Mouse (Mus musculus) G1E (cell line): Measurements from ENCODE around the gene Clic5. TPM values are rescaled to one million over a fixed set of nuclear protein-coding genes. Genes with fewer than 3 reads are reported as not detected.

Experiments
- ATAC-seq: 2 replicates; pipeline ENCODE4 v1.8.0; 2016; ENCODE audit warnings: mild to moderate bottlenecking; ENCODE audit not compliant: insufficient number of reproducible peaks, poor library complexity, low FRiP score, severe bottlenecking; ENCODE audit errors: extremely low read depth
- DNase-seq: peaks from one replicate; pipeline ENCODE4 v3.0.0; 2012; ENCODE audit warnings: low spot score
- H3K27me3 ChIP-seq: 2 replicates; pipeline ENCODE4 v1.6.1; 2012; ENCODE audit warnings: mild to moderate bottlenecking, low read length, inconsistent platforms; ENCODE audit not compliant: insufficient read depth
- H3K36me3 ChIP-seq: replicated peaks from 2 replicates; pipeline ENCODE3; 2012; ENCODE audit warnings: mild to moderate bottlenecking, inconsistent platforms
- H3K4me1 ChIP-seq: 2 replicates; pipeline ENCODE4 v1.6.1; 2012; ENCODE audit warnings: low read depth, low read length, inconsistent platforms, mixed read lengths; ENCODE audit not compliant: insufficient read depth
- H3K4me3 ChIP-seq: 2 replicates; pipeline ENCODE4 v1.5.1; 2012; ENCODE audit warnings: low read depth, mild to moderate bottlenecking, inconsistent platforms, low read length, moderate library complexity, mixed read lengths
- H3K9me3 ChIP-seq: replicated peaks from 2 replicates; pipeline ENCODE4 v1.6.1; 2012; ENCODE audit warnings: inconsistent platforms
- CTCF ChIP-seq: IDR thresholded peaks from 2 replicates; pipeline ENCODE4 v1.5.1; 2012; ENCODE audit warnings: low read depth, low read length, inconsistent platforms, mixed read lengths
- GATA1 ChIP-seq: IDR thresholded peaks from 2 replicates; pipeline ENCODE4 v1.6.1; 2012; ENCODE audit warnings: borderline replicate concordance, low read length, inconsistent platforms, mixed read lengths
- GATA2 ChIP-seq: IDR thresholded peaks from 2 replicates; pipeline ENCODE4 v1.6.1; 2012; ENCODE audit warnings: low read depth, low read length, inconsistent platforms, borderline replicate concordance
- POLR2AphosphoS5 ChIP-seq: IDR thresholded peaks from 2 replicates; pipeline ENCODE4 v1.6.1; 2012; ENCODE audit warnings: low read depth, low read length, inconsistent platforms; ENCODE audit not compliant: insufficient replicate concordance
- TAL1 ChIP-seq: conservative IDR thresholded peaks from 2 replicates; pipeline ENCODE4 v1.6.1; 2012; ENCODE audit warnings: low read depth, low read length, inconsistent platforms, mixed read lengths
- polyA plus RNA-seq: library from polyadenylated mRNA; stranded (reverse); fragments of >175 nt; gene quantifications from 2 replicates; pipeline ENCODE4 v1.2.3, GENCODE M21; 2012
- total RNA-seq, 2 experiments: library from RNA; stranded (forward) in 1 of 2; stranded (reverse) in 1 of 2; fragments of 200-1000 nt in 1 of 2; fragments of >200 nt in 1 of 2; fragmentation: Nextera tagmentation in 1 of 2; gene quantifications; 2 replicates each; pipeline ENCODE4 v1.2.3; 2014 to 2017

Gene Clic5
- total and polyA plus RNA-seq, 3 experiments = 0.27 TPM; not detected in 2

DNA sequence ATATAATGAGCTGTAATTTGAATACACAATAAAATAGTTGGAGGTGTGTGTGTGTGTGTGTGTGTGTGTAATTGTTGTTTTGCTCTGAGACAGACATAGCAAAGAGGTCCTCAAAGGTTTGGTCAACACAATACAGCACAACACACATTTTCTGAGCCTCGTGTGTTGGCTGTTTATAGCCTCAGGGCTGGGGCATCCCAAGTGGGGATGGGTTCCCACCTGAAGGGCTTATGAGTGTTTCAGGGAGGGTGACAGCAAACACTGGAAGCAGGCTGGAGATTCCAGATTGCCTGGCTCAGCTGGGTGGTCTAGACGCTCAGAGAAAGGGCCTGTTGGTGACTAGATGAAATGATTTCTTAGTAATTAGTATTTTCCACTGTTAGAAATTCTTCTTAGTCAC is 33.2 kb upstream of the Clic5 start:
- H3K27me3 ChIP-seq = no peaks in the 10 kb centered on the region
- H3K4me3 ChIP-seq = no peak overlapping the region
- H3K4me1 ChIP-seq = no peaks in the 10 kb centered on the region
- peaks cover 54% of the 10 kb centered on the region for H3K9me3 ChIP-seq
- H3K36me3 ChIP-seq = no peaks in the 10 kb centered on the region
- TF ChIP-seq TAL1 = no peak
- no peak for TF ChIP-seq POLR2AphosphoS5
- TF ChIP-seq GATA1 = no peak
- no peak for TF ChIP-seq GATA2
- no peak for TF ChIP-seq CTCF
- DNase-seq (no peak), ATAC-seq (no peak)

DNA sequence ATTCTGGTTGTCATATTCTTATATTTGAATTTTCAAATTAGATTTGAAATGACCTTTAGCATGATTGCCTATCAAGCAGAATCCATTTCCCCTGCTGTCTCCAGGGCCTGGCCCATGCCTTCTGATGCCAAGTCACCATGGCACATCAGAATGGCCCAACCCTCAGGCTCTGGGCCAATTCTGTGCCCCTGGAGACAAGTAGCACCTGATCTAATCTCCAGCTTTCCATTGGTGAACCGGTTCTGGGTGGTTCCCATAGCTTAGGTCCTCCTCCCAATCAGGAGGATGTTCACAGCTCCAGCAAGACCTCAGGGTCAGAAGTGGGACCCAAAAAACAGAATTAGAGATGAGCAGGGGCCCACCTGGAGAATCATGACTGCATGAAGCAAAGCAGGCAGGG is 30.2 kb upstream of the Clic5 start:
- H3K27me3 ChIP-seq = no peaks in the 10 kb centered on the region
- peaks cover 49% of the 10 kb centered on the region for H3K9me3 ChIP-seq
- no peak for DNase-seq
- TF ChIP-seq GATA2 = no peak
- no peak overlapping the region for H3K4me3 ChIP-seq
- H3K4me1 ChIP-seq = no peaks in the 10 kb centered on the region
- ATAC-seq = no peak
- no peaks in the 10 kb centered on the region for H3K36me3 ChIP-seq

DNA sequence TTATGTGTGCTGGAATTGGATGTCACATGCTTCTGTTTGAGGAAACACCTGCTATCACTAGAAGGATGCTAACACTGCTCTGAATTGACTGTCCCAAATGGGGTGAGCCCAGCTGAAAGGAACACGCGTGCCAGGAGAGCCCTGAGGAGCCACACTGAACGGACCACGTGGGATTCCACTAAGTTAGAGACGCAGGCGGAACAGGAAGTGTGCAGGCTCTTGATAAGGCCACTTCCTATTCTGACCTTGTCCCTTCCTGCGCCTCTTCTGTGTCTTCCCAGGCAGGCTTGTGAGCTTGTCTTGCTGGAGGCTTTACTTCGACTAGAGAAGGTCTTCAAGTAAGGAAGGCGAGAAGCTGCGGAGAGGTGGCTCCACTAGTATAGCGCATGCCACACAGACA is 27.9 kb upstream of the Clic5 start:
- H3K27me3 ChIP-seq = no peaks in the 10 kb centered on the region
- peaks cover 49% of the 10 kb centered on the region for H3K9me3 ChIP-seq
- H3K4me1 ChIP-seq = no peaks in the 10 kb centered on the region
- no peak for TF ChIP-seq CTCF
- no peak for TF ChIP-seq GATA1
- TF ChIP-seq GATA2 = no peak
- no peak for TF ChIP-seq POLR2AphosphoS5
- no peak for TF ChIP-seq TAL1
- ATAC-seq (no peak), DNase-seq (no peak)
- H3K36me3 ChIP-seq = no peaks in the 10 kb centered on the region
- H3K4me3 ChIP-seq = no peak overlapping the region

DNA sequence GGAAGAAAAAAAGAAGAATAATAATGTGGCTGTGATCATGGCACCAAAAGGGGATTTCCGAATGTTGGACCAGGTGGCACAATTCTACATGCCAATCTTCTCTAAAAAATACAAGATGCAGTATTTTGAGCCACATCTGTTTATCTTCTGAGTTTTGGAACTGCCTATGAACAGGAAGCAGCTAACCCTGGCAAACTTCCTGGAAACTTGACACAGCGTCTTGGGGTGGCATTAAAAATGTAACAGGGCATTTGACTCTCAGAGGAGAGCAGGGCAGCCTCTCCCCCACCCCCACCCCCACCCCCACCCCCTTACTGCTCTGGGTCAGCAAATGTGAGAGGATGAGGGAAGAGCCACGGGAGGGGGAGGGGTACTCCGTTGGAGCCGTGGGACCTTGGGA is 25.9 kb upstream of the Clic5 start:
- Histone ChIP-seq H3K27me3 (no peaks in the 10 kb centered on the region), H3K36me3 (no peaks in the 10 kb centered on the region), H3K9me3 (peaks cover 49% of the 10 kb centered on the region), H3K4me3 (no peak overlapping the region), H3K4me1 (no peaks in the 10 kb centered on the region)
- TF ChIP-seq TAL1 (no peak), GATA2 (no peak), GATA1 (no peak), POLR2AphosphoS5 (no peak), CTCF (no peak)
- no peak for ATAC-seq
- no peak for DNase-seq

DNA sequence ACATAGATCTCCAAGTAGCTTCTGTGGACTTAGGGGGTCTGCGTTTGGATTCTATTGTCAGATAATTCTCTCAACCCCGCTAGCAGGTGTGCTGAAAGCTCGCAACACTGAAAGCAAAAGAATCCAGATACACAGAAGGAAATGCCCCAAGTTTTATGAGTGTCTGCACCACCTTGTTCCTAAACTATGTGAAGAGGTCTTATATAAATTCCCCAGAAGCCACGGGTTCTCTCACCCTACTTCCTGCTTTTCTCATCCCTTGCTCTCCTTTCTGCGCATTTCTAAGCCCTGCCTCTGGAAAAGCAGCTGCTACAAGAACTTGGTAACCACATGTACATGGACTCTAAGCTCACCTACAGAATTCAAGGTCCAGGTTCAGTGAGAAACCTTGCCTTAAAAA is 25.4 kb upstream of the Clic5 start:
- ATAC-seq = no peak
- Histone ChIP-seq H3K9me3 (peaks cover 48% of the 10 kb centered on the region), H3K36me3 (no peaks in the 10 kb centered on the region), H3K4me1 (no peaks in the 10 kb centered on the region), H3K4me3 (no peak overlapping the region), H3K27me3 (no peaks in the 10 kb centered on the region)
- TF ChIP-seq POLR2AphosphoS5 (no peak), GATA2 (no peak), GATA1 (no peak), CTCF (no peak), TAL1 (no peak)
- no peak for DNase-seq

DNA sequence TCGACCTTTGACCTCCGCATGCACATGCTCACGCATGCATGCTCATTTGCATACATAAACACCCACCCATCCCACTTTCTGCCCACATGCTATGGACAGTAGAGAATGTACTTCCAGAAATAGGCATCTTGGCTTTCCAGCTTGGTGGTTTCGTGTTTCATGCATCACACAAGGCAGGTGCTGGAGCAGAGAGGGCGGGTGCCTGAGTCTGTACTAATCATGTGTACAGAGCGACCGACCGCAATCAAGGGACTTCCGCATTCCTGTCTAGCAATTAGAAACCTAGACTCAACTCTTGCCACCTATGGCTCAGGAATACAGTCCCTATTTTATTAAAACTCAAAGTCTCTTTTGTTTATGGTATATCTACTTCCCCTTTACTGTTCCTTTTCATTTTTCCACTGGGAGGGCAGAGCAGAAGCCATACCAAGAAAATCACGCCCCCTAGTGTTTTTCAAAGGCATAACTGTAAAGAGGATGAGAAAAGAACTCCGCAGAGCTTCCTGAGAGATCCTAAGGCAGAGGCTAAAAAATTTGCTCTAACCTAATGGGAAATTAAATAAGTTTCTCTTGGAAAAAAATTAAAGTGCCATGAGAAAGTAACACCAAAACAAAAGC is 22.5 kb upstream of the Clic5 start:
- DNase-seq = no peak
- TF ChIP-seq GATA2 = no peak
- TF ChIP-seq TAL1 = no peak
- TF ChIP-seq POLR2AphosphoS5 = no peak
- TF ChIP-seq GATA1 = no peak
- no peak for TF ChIP-seq CTCF
- ATAC-seq = no peak
- Histone ChIP-seq H3K27me3 (no peaks in the 10 kb centered on the region), H3K36me3 (no peaks in the 10 kb centered on the region), H3K9me3 (peaks cover 34% of the 10 kb centered on the region), H3K4me1 (no peaks in the 10 kb centered on the region), H3K4me3 (no peak overlapping the region)

DNA sequence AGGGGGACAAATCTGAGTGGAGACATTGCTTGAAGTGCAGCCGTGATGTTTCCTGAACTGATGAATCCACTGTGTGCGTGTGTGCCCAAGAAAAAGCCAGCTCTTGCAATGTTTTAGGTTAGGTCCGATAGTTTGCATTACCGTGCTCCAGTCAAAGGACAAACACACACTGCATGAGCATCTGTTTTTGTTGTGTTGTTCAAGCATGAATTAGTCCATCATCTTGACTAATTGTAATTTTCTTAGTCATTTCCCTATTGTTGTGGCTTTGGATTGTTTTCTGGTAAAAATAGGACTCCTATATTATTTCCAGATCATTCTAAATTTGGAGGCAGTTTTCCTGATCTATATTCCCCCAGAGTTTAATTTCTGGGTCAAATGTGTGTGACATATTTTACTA is 18.7 kb upstream of the Clic5 start:
- TF ChIP-seq GATA1 (no peak), CTCF (no peak), GATA2 (no peak), POLR2AphosphoS5 (no peak), TAL1 (no peak)
- DNase-seq = no peak
- H3K4me1 ChIP-seq = no peaks in the 10 kb centered on the region
- no peak for ATAC-seq
- no peaks in the 10 kb centered on the region for H3K36me3 ChIP-seq
- H3K9me3 ChIP-seq = peaks cover 31% of the 10 kb centered on the region
- H3K27me3 ChIP-seq = no peaks in the 10 kb centered on the region
- no peak overlapping the region for H3K4me3 ChIP-seq
